Mouse (Mus musculus) large intestine, adult 2 months (tissue): ENCODE results near the gene Il2rb. TPM values are rescaled to one million over a fixed set of nuclear protein-coding genes. Genes with fewer than 3 reads are reported as not detected.

ENCODE experiments used
- DNase-seq: peaks from one replicate; pipeline ENCODE4 v3.0.0-alpha.2; 2012; ENCODE audit warnings: low read depth, low spot score
- WGBS: fragments of 180-500 bp; shearing (Covaris S2); methylation state at CpG from one replicate; pipeline ENCODE4 v1.1.7; 2018; 5-methylcytosine and 5-hydroxymethylcytosine counted together
- polyA plus RNA-seq: library from polyadenylated mRNA; depleted of rRNA; stranded (reverse); fragments of >200 nt; gene quantifications from 2 replicates; pipeline ENCODE4 v1.2.3, GENCODE M21; 2012; rRNA removed

The Il2rb gene
- polyA plus RNA-seq, 1 experiment: 9.6 TPM

GRCm38 (mm10) chr15:78429871-78430622 lies 65.0 kb downstream of the Il2rb start:
- 83% methylated on average over 13 of the region's 13 CpGs for WGBS
- DNase-seq: no peak

Other genes starting within 250 kb of the Il2rb start
- gene Csf2rb2, start 189.6 kb downstream of the Il2rb start, polyA plus RNA-seq: 3.1 and 4.7 TPM in 2 replicates
- 7.4 and 11.8 TPM in 2 replicates for gene Csf2rb, start 169.5 kb downstream of the Il2rb start, polyA plus RNA-seq
- not detected in 2 replicates for gene Tex33, start 99.4 kb downstream of the Il2rb start, polyA plus RNA-seq
- gene Tst, start 89.4 kb downstream of the Il2rb start, polyA plus RNA-seq: 19.9 and 39.4 TPM in 2 replicates
- gene Mpst, start 88.9 kb downstream of the Il2rb start, polyA plus RNA-seq: 92.9 and 135 TPM in 2 replicates
- gene Kctd17, start 66.7 kb downstream of the Il2rb start, polyA plus RNA-seq: 30.7 and 33.7 TPM in 2 replicates
- gene Tmprss6, start 26.6 kb downstream of the Il2rb start, polyA plus RNA-seq: 0.05 and 0.20 TPM in 2 replicates
- gene C1qtnf6, start 36.1 kb upstream of the Il2rb start, polyA plus RNA-seq: 12.7 and 13.4 TPM in 2 replicates
- gene Sstr3, start 49.4 kb upstream of the Il2rb start, polyA plus RNA-seq: 0.51 and 0.82 TPM in 2 replicates
- 137 and 139 TPM in 2 replicates for gene Rac2, start 77.5 kb upstream of the Il2rb start, polyA plus RNA-seq
- gene Cyth4, start 101.8 kb upstream of the Il2rb start, polyA plus RNA-seq: 13.0 and 16.3 TPM in 2 replicates
- 0.18 and 0.24 TPM in 2 replicates for gene Elfn2, start 223.5 kb upstream of the Il2rb start, polyA plus RNA-seq